Mouse (Mus musculus): ENCODE measurements around the gene Rbm43.

DNA sequence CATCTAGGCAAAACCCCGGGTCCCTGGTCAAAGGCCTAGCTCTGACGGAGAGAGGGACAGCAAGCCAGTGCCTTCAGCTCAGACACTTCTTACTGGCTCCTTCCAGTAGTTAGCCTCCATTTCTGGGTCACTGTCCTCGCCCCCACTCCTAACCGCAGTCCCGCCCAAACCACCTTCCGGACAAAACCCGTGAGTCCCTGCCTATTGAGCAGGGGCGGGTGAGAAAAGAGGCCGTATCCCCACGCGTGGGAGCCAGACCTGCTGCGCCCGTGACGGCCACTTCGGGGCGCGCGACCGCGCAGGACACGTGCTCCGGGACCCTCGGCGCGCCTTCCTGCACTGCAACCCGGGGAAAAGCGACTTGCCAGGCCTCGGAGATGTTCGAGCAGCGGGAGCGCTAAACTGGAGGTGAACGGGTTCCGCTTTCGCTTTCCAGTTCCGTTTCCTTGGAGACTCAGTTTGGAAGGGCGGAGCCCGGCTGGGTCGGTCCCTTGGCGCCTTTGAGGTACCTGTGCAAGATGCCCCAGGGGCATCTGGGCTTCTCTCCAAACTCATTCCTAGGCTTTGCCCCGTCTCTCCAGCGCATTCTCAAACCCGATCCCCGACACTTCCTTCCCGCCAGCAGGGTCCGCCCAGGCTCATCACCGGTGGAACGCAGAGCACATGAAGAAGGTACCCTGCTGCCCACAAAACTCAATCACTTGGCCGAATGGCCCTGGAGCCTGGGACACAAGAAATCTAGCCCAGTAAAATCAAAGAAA lies at the start of gene Rbm43:
- TF ChIP-seq CTCF (IDR thresholded peaks at IDR 0.05; ENCODE audit: low read depth) (peak; percentile 55), EP300 (IDR thresholded peaks at IDR 0.05; ENCODE audit: low read depth) (no peak)
